Mouse (Mus musculus) left cerebral cortex, postnatal 14 days (tissue): Measurements from ENCODE around the gene Znrf2. TPM values are rescaled to one million over a fixed set of nuclear protein-coding genes. Genes with fewer than 3 reads are reported as not detected.
"Not testable (repeated sequence)": the region's sequence is repeated elsewhere in the genome, so short reads cannot be mapped to it uniquely, and the experiment has no call there.

ENCODE experiments used
- DNase-seq, 2 experiments: peaks; one replicate each; pipeline ENCODE4 v3.0.0; 2021 to 2022; ENCODE audit warnings: low spot score in 2 of 2, mixed read lengths in 1 of 2
- intact Hi-C: fragments of 180-260 bp; cut with DNase I; formaldehyde crosslinking; loops from one replicate; pipeline ENCODE4 v1.15.1; 2025
- total RNA-seq, 2 experiments: library from RNA; stranded (reverse); gene quantifications; 2 replicates each; pipeline ENCODE4 v1.2.3; 2021

Gene Znrf2
- total RNA-seq, 2 experiments from 2014 or later = 19.4 to 21.8 TPM

DNA sequence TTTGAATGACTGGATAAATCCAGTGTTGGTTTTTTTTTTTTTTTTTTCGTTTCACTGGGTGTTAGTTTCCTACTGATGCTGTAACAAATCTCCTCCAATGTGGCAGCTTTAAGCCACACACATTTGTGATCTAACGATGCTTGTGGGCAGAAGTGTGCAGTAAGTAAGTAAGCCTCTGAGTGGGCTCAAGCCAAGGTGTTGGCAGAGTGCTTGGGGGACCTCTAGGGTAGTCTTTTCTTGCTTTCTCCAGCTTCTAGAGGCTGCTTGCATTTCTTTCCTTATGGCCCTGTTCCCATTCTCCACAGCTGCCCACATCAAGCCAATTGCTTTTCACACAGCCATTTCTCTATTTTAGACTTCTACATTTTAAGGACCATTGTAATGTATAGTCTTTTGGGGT lies 16.7 kb downstream of the Znrf2 start:
- DNase-seq = peak in 1 of 2 experiments; percentile 34
- intact Hi-C loops = no loop called here

- DNase-seq = no peak
- intact Hi-C loops = no loop called here
Measured at GRCm38 (mm10) chr6:54836666-54837065, 19.9 kb downstream of the Znrf2 start.

DNA sequence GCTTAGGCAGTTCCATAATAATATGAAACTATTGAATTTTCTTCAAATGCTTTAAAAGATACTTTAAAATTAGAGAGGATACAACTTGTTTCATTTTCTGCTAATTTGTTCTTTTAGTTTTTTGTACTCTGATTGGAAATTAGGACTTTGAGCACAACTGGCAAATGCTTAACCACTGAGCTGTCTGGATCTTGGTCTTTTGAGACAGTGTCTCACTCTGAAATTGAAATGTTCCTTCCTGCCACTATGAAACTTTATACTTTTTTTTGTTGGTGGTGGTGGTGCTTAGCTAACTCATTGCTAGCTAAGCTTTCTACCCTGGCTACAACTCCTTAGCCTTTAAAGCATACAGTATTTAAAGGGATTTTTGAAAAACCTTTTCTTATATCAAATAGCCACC lies 24.7 kb downstream of the Znrf2 start:
- no peak for DNase-seq
- intact Hi-C loops = no loop called here

GRCm38 (mm10) chr6:54842041-54842440 lies 25.3 kb downstream of the Znrf2 start:
- intact Hi-C loops = no loop called here
- DNase-seq = no peak

GRCm38 (mm10) chr6:54848546-54848945 lies 31.8 kb downstream of the Znrf2 start:
- no peak for DNase-seq

GRCm38 (mm10) chr6:54849179-54850156 lies 32.8 kb downstream of the Znrf2 start:
- no peak for DNase-seq
- intact Hi-C loops = no loop called here

More at GRCm38 (mm10) chr6:54848546-54848945, 31.8 kb downstream of the Znrf2 start:
- intact Hi-C loops = no loop called here

DNA sequence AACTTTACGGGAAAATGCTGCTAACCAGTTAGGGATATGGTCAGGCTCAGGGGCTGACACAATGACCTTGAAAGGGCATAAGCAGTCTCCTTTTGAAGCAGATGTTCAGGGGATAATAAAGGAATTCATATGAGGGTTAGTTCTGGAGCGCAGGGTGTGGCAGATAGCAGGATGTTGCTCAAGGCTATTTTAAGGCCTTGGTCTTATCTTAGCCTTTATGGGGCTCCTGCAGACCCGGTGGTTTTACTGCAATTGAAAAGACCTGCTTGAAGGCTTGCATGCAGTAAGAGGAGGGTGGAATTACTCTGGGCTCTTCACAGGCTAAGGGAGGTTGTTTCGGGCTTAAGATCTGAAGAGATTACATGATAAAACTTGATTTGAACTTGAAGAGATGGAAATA lies 35.1 kb downstream of the Znrf2 start:
- no peak for DNase-seq
- intact Hi-C loops = no loop called here

- DNase-seq = no peak
- intact Hi-C loops = no loop called here
Measured at GRCm38 (mm10) chr6:54852669-54853068, 36.0 kb downstream of the Znrf2 start.

GRCm38 (mm10) chr6:54854859-54855258 lies 38.1 kb downstream of the Znrf2 start:
- intact Hi-C loops = no loop called here
- no peak for DNase-seq

DNA sequence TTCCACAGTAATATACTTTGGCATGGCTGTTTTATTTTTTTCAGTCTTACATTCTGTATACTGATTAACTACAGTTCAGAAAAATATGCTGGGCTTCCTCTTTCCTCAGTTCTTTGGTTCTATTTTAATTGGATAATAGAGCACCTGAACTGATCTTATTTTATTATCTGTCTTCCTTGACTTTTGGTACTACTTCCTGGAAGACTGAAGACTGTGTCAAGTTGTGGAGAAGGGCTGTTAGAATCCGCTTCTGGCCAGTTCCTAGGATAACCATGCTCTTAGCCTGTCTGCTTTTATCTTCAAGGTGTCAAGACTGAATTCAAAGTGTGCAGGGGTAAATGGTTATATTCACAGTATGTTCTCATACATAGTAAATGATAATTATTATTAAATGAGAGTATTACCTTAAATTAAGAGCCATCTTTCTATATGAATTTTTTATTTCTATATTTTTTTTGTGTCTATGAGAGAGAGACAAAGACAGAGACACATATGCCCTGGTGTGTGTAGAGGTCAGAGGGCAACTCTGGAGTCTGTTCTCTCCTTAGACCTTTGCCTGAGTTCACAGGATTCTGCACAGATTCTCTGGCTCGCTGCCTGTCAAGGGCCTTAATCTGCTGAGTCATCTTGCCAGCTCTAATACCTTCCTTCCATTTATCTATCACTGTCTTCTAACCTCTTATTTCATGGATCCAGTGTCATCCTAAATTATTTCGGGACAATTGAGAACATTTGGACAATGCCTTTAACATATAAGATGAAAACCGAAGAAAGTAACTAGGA lies 39.3 kb downstream of the Znrf2 start:
- intact Hi-C loops = no loop called here

GRCm38 (mm10) chr6:54859159-54859558 lies 42.4 kb downstream of the Znrf2 start:
- intact Hi-C loops, DNase-seq: not testable (repeated sequence)

More for the DNA sequence above, 39.3 kb downstream of the Znrf2 start:
- DNase-seq = no peak

DNA sequence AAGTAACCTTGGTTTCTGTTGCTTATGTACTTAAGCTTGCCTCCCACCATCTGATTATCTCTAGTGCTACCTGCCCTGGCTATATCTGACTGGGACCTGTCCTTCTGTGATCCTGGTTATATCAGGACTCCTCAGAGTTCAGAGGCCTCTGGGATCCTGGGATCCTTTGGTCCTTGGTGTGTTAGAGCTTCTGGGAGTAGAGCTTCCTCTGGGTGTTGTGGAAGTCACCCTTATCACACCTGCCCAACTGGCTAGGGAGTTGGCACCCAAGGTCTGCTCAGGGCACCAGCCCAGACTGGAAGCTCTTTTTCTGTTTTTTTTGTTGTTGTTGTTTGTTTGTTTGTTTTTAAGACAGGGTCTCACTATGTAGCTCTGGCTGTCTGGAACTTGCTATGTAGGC lies 43.5 kb downstream of the Znrf2 start:
- no peak for DNase-seq
- intact Hi-C loops = no loop called here

- intact Hi-C loops = no loop called here
- no peak for DNase-seq
Measured at GRCm38 (mm10) chr6:54866731-54867410, 50.2 kb downstream of the Znrf2 start.

GRCm38 (mm10) chr6:54867411-54867745 lies 50.7 kb downstream of the Znrf2 start:
- intact Hi-C loops = no loop called here
- DNase-seq = no peak

- intact Hi-C loops = no loop called here
- DNase-seq = no peak
Measured at GRCm38 (mm10) chr6:54873029-54873428, 56.3 kb downstream of the Znrf2 start.

GRCm38 (mm10) chr6:54876782-54877181 lies 60.1 kb downstream of the Znrf2 start:
- intact Hi-C loops = no loop called here
- DNase-seq = no peak

DNA sequence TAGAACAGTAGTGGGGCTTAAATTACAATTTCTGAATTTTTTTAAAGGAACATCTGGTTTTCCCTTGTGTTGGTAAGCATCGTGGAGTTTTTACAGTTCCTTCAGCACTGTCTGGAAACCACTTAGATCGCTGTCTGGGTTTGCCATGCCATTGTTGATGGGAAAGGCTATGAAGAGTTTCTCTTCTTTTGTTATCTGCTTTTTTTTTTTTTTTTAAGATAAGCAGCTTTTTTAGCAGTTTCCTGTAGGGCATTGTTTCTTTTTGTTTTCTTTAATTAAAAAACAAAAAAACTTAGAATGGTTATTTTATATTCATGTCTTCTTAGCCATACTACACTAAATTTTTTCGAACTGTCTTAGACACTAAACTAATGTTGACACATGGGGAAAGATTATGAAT lies 60.9 kb downstream of the Znrf2 start:
- intact Hi-C loops = no loop called here
- DNase-seq = no peak

DNA sequence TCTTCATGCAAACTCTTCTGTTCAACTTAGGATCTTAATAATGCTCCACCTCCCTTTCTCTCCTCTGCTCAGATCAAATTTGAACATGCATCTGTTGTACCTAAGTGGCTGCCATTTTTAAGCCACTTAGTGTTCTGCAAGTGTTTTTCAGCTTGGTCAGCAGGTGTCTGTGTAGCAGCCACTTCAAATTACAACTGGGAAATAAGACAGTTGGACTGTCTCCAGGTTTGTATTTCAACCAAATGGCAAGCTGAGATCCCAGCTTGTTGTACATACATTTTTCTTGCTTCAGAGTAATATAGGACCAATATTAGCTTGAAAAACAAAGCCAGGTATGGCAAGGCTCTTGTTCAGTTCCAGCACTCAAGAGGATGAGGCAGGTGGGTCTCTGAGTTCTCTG lies 61.8 kb downstream of the Znrf2 start:
- intact Hi-C loops = no loop called here
- DNase-seq = no peak

DNA sequence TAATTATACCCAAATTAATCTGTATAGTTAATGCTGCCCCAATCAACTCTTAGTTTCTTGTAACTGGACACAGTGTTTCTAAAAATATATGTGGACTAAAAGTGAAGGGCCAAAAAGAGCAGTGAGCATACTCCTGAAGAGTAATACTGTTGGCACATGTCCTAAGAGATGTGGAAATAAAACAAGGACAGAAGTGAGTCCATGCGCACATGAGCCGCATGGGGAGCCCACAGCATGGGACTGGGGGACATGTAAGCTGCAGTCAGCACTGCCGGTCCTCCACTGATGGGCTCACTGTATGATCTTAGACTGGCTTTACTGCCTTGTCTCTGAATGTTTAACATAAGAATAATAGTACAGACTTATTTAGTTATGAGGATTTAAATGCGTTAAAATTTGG lies 63.4 kb downstream of the Znrf2 start:
- DNase-seq = no peak
- intact Hi-C loops = no loop called here

GRCm38 (mm10) chr6:54883424-54883823 lies 66.7 kb downstream of the Znrf2 start:
- intact Hi-C loops = no loop called here
- DNase-seq = no peak
